Mouse (Mus musculus) retina, postnatal 1 day (tissue): ENCODE data around the gene Cpa1.
A peak's percentile ranks its signal among the peaks of the same experiment; 100 is the strongest.

Experiments used
- DNase-seq: peaks from one replicate; pipeline ENCODE4 v3.0.0-alpha.2; 2012

Gene Cpa1

DNA sequence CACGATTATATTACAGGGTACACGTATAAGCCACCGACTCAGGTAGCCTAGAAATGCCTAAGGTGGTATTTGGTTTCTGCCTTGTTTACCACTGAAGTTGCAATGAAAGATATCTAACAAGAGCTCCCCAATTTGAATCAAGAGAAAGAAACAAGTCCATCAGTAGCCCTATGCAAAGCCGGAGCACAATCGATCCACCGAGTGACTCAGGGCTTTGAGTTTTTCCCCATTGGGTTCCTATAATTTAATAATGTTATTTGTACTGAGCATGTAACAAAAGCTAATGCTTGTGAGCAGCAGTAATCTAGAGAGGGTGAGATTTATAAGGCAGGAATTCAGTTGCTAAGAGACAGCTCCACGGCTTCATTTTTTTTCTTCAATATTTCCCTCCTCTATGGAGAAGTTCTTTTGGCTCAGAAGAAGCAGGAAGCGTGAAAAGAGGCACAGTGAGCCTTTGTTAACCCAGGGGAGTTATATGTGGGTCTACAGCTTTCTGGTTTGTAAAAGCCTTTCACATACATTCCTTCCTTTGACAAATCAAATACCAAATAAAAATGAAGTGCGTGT is 35.8 kb downstream of the Cpa1 start:
- no peak for DNase-seq

DNA sequence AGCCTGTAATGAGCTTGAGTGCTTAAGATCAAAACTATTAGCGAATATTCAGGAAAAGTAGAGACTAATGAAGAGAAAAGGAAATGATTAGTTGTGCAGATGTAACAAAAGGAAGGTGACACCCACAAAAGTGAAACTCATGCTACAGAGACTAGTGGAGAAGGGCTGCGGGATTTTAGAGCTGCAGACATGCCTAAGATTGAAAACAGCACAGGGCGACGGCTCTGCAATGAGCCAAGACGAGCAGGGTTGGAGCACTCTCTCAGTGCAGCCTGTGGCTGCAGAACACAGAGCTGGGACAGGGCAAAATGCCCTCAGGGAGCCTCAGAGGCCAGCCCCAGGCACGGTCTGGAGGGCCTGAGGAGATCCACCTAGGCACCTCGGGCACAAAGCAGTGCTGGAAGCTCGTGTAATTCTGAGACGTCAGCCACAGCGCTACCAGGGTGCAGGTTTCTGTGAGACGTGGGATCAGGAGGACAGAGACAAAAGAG is 36.3 kb downstream of the Cpa1 start:
- peak; percentile 59 for DNase-seq

DNA sequence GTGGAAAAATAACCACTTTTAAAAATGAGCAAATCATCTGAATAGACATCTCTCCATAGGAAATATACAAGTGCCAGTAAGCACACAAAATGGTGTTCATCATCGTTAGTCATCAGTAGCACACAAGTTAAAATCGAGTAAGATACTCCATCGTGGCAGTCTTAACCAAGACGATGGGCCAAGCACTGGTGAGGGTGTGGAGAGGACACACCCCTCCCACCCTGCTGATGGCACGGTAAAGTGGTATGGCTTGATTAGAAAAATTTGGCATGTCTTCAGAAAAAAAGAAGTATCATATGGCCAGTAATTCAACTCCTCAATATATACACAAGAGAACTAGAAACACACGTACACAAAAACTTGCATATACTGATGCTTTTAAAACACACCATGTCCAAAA is 37.5 kb downstream of the Cpa1 start:
- no peak for DNase-seq

DNA sequence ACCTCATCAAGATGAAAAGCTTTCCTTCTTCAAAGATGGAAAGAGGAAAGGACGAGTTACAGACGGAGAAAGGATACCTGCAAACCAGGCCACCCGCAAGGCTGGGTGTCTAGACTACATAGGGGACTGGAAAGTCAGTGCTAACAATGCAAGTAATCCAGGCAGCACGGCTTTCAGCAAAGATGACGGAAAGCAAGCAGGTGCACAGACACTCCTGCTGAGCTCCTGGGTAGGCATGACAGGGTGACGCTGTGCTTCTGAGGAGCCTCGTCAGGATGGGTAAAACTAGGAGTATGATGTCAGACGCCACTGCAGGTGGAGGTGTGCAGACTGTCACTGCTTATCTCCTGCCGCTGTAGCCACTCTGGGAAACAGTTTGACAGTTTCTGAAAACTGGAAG is 38.6 kb downstream of the Cpa1 start:
- no peak for DNase-seq

DNA sequence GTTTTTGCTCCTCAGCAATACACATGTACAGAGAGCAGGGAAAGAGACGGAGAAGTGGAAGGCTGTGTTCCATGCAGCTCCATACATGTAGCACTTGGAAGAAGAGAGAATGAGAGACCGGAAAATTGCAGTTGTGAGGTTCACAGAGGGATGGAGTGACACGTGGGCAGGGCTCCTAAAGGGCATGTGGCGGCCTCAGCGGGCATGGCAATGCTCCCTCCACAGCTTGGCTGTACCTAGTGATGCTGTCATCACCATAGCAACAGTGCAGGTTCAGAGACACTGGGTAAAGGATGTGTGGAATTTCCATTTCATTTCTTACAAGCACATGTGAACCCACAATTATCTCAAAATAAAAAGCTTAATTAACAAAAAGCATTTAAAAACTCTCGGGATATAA is 39.5 kb downstream of the Cpa1 start:
- DNase-seq: peak; percentile 51

DNA sequence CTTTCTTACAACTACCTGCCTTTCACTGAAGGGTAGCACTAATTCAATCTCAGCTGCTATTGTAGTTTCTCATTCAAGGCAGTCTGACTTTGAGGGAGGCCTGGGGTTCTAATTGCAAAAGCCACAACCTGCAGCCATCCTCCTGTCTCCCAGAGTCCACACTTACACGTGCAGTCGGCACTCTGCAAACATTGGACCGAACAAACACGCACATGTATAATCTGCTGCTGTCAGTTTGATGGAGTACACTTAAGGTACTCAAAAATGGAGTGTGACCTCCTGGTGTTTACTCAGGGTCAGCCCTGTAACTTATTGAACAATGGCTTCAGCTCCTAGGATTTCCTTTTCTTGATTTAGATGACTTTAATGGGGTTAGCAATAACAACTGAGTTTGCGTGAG is 40.5 kb downstream of the Cpa1 start:
- DNase-seq: no peak

DNA sequence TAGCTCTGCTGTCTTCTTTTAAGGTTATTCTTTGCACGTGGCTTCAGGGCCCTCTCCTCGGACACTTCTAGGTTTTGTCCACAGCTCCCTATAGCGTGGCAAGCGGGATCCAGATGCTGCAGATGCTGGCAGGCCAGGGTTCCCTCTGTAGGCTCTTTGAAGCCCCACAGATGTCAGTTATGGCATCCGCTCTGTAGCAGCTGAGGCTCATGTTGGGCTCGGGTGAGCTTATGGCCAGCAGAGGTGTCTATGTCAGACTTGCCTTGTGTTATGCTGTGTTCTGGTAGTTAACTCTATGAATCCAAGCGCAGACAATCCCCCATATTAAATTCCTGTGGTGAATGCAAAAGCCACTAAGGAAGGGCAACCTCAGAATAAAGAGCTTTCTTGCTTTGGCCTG is 41.4 kb downstream of the Cpa1 start:
- DNase-seq: no peak

DNA sequence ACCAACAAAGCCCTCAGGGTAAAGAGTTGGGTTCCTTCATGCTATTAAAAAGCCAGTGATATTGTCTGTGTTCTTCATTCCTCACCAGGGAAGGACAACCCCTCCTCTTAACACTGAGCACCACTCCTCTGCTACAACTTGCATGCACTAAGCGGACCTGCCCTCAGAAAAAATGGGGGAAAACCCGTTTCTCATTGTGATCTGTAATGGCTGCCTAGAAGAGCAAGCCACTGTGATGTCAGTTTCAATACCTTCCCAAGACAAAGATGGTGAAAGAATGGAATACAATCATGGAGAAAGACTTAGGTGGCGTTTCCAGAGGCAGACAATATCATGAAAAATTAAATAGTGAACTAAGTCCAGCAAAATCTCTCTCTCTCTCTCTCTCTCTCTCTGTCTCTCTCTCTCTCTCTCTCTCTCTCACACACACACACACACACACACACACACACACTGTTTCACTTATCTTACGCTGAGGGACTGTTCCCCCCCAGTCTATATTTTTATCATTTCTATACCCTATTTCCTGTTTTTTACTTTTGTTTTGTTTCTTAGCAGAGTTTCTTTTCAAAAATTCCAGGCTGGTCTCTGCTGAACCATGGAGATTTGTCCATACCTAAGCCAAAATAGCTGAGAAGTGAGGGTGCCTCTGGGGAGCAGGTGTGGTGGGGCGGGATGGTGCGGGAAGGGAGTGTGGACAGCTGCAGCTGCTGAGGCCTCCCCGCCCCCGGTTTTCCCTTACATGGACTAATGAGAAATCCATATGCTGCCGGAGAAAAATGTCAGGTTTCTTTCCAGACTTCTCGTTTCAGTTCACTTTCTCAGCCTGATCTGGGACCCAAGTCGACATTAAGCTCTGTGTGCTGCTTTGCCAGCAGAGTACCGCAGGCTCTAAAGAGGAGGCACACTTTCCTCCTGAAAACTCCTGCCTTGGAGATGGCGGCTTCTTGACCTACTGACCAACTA is 43.2 kb downstream of the Cpa1 start:
- no peak for DNase-seq

DNA sequence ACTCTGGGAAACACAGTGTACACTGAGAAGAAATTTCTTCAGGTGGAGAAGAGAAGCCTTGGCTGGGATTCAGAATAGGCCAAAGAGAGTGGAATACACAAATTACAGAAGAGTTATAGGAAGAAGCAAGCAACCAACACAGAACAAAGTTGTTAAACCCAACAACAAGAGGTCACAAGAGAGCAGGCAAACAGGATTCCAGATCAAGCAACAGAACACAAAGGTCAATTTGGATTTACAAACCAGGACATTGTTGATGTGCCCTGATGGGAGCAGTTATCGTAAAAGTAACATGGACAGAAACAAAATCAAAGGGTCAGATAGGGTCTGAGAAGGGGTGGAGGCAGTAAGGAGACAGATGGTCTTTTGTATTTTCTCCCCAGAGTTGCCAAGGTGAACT is 45.6 kb downstream of the Cpa1 start:
- no peak for DNase-seq

DNA sequence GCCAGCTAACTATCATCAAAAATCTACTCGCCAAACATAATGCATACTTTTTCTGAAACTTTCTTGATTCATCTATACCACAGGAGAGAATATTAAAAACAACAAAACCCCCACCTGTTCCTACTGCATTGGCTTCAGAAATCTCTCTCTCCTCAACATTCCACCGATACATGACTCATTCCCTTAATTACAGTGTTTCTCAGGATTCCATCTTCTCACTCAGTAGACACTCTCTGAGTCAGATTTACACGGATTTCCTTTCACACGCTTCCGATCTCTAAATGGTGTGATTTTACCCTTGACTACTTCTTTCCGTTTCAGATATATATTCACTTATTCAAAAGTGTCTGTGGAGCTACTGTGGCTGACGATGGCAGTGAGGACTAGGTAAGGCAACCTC is 48.2 kb downstream of the Cpa1 start:
- no peak for DNase-seq

DNA sequence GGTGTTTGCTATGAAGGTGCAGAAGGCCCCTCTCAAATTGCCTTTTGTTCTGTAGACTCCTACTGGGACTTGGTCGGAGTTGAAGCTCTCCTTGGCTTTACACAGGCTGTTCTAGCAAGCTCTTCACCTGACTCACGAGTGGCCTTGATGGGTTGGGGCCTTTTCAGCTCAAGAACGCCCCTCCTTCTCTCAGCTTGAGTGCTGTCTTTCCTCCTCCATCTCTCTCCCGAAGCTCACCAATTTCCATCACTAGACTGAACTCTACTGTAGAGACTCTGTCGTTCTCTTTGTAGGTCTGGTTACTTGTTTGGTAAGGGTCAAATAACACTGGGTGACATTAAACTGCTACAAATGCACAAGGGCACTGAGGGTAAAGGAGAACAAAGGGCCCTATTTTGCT is 53.8 kb downstream of the Cpa1 start:
- no peak for DNase-seq

DNA sequence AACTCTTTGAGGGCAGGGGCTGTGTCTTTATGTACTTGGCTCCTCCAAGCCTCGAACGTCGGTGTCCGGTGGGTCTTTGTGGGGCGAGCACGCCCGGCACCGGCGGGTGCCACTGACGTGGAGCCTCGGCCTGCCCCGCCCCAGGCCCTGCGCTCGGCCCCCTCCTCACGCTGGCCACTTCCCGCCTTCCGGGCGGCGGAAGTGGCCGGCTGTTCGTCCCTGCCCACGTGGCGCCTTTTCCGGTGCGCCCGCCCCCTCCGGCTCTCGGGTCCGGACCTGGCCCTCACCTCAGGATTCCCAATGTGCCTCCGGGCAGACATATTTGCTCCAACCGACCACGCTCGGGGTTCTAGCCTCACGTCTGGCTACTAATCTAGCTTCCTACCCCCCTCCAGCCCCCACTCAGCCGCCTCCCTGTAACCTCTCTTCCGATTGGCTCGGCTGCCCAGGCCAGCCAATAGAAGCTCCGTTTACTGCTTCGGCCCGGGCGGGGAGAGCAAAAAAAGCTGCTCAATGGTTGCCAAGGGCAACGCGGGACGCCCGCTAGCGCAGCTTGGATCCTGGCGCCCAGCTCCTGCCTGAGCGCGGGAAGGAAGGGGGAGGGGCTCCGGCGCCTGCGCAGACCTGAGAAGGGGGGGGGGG is 54.5 kb downstream of the Cpa1 start, which contains the start of gene Cep41:
Gene Cep41 (minus strand): TSS at position 400 of the 642 bp plus-strand sequence.
- peak; percentile 99 for DNase-seq

DNA sequence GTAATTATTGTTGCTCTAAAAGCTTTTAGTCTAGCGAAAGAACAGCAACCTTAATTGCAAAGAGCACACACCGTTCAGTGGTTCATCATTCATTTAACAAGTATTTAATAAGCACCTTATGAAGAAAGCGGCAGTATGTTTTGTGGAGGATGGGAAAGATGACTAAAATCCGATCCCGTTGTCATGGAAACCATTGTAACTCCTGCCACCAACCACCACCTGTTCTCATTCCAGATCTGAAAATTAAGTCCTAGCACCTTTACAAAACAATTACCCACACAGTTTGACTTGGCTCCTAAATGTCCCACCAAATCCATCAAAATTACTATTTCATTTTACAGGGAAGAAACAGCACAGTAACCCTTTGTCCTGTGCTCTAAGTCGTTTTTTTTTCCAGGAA is 55.2 kb downstream of the Cpa1 start:
- DNase-seq: no peak
